Mouse (Mus musculus) left cerebral cortex, adult 2 months (tissue): ENCODE results near the gene Ip6k1. TPM values are rescaled to one million over a fixed set of nuclear protein-coding genes. Genes with fewer than 3 reads are reported as not detected.
"Not testable (repeated sequence)": the region's sequence is repeated elsewhere in the genome, so short reads cannot be mapped to it uniquely, and the experiment has no call there.

Experiments used
- DNase-seq, 2 experiments: peaks; one replicate each; pipeline ENCODE4 v3.0.0; 2021 to 2022; ENCODE audit warnings: low spot score in 2 of 2, mixed read lengths in 1 of 2; ENCODE audit errors: extremely low spot score in 1 of 2
- H3K27ac ChIP-seq: fragments of 200-600 bp; 2 replicates; pipeline ENCODE4 v1.8.1; 2022
- H3K4me3 ChIP-seq: fragments of 200-600 bp; 2 replicates; pipeline ENCODE4 v1.8.1; 2022
- CTCF ChIP-seq: fragments of 200-600 bp; IDR thresholded peaks from 2 replicates; pipeline ENCODE4 v1.8.1; 2022; ENCODE audit warnings: antibody characterized with exemption, mild to moderate bottlenecking, moderate library complexity
- intact Hi-C: fragments of 180-260 bp; cut with DNase I; formaldehyde crosslinking; loops from one replicate; pipeline ENCODE4 v1.15.1; 2025
- total RNA-seq, 2 experiments: library from RNA; stranded (reverse); gene quantifications; 2 replicates each; pipeline ENCODE4 v1.2.3; 2021

Ip6k1 gene
- total RNA-seq, 2 experiments from 2014 or later, result 205 to 207 TPM

GRCm38 (mm10) chr9:108003531-108003890 is 1.2 kb downstream of the Ip6k1 start:
- Histone ChIP-seq H3K4me3 (peak overlapping the region; percentile 75), H3K27ac (peak overlapping the region; percentile 99)
- no peak for DNase-seq
- intact Hi-C loops, result no loop called here
- no peak for TF ChIP-seq CTCF

- Histone ChIP-seq H3K27ac (no peak overlapping the region), H3K4me3 (no peak overlapping the region)
- intact Hi-C loops, result no loop called here
- DNase-seq, result no peak
- TF ChIP-seq CTCF, result no peak
Observed at GRCm38 (mm10) chr9:108008041-108008440, 5.7 kb downstream of the Ip6k1 start.

GRCm38 (mm10) chr9:108010385-108010784 is 8.1 kb downstream of the Ip6k1 start:
- intact Hi-C loops, result no loop called here
- no peak for DNase-seq
- Histone ChIP-seq H3K4me3 (no peak overlapping the region), H3K27ac (no peak overlapping the region)
- no peak for TF ChIP-seq CTCF

DNA sequence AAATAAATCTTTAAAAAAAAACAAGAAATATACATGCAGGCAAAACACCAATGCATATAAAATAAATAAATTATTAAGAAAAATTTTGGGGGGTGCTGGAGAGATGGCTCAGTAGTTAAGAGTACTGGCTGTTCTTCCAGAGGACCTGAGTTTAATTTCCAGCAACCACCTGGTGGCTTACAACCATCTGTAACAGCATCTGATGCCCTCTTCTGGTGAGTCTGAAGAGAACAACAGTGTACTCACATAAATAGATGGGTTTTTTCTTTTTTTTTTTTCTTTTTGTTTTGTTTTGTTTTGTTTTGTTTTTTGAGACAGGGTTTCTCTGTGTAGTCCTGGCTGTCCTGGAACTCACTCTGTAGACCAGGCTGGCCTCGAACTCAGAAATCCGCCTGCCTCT is 11.3 kb downstream of the Ip6k1 start:
- intact Hi-C loops, result loop anchor here (2.0 kb wide), 1 partner anchor 51 kb away; no protein-coding TSS in a partner anchor
- DNase-seq, H3K27ac ChIP-seq, H3K4me3 ChIP-seq: not testable (repeated sequence)
- peak; percentile 13 for TF ChIP-seq CTCF

GRCm38 (mm10) chr9:108017127-108017526 is 14.8 kb downstream of the Ip6k1 start:
- DNase-seq, result no peak
- intact Hi-C loops, result no loop called here

DNA sequence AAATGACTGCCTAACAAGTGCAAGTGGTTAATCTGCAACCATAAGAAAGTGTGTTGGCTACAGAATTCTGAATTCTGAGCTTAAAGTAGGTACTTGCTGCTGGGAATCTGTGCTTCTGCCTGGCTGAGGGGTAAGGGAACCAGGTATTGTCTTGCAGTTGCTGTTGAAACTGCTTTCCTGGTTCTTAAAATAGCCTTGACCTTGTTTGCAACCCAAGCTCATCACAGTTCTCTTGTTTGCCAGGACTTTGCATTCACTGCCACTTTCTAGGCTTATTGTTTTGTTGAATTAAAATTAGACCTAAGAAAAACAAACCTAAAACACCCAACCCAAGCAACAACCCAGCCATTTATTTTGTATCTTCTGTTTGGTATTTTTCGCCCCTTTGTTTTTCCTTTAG is 18.4 kb downstream of the Ip6k1 start:
- DNase-seq, result no peak
- Histone ChIP-seq H3K27ac (no peak overlapping the region; the same call in 1 of the 2 replicates), H3K4me3 (no peak overlapping the region)
- TF ChIP-seq CTCF, result no peak
- intact Hi-C loops, result no loop called here

More at GRCm38 (mm10) chr9:108017127-108017526, 14.8 kb downstream of the Ip6k1 start:
- Histone ChIP-seq H3K27ac (no peak overlapping the region), H3K4me3 (no peak overlapping the region)
- TF ChIP-seq CTCF, result no peak

GRCm38 (mm10) chr9:108023216-108023615 is 20.9 kb downstream of the Ip6k1 start:
- H3K27ac ChIP-seq, result no peak overlapping the region
- H3K4me3 ChIP-seq, result no peak overlapping the region
- no peak for DNase-seq
- intact Hi-C loops, result no loop called here
- TF ChIP-seq CTCF, result no peak

DNA sequence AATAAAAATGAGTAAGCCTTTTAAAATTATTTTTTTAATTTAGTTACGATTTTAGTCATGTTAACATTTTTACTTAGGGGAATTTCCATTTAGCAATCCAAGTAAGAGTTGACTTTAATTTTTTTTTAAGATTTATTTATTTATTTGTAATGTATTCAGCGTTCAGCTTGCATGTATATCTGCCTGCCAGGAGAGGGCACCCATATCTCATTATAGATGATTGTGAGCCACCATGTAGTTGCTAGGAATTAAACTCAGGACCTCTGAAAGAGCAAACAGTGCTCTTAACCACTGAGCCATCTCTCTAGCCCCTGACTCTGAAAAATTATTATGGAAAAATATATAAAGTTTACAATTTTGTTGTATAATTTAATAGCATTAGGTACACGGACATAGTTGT is 24.3 kb downstream of the Ip6k1 start:
- DNase-seq, result no peak
- TF ChIP-seq CTCF, result peak; percentile 33
- intact Hi-C loops, result no loop called here
- H3K4me3 ChIP-seq, result no peak overlapping the region
- no peak overlapping the region for H3K27ac ChIP-seq

DNA sequence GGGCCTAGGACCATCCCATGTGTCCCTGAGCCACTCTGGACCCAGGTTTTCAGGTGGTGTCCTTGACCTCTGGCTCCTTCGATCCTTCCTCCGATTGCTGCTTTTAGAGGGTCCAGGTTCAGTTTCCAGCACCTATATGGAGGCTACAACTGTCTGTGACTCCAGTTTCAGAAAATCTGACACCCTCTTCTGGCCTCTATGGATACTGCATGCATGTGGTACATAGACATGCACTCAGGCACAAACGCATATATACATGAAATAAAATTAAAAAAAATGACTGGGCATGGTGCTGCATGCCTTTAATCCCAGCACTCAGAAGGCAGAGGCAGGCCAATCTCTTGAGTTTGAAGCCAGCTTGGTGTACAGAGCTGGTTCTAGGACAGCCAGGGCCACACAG is 25.6 kb downstream of the Ip6k1 start:
- no peak for DNase-seq
- no peak overlapping the region for H3K4me3 ChIP-seq
- H3K27ac ChIP-seq, result no peak overlapping the region
- TF ChIP-seq CTCF, result peak; percentile 15
- intact Hi-C loops, result no loop called here

DNA sequence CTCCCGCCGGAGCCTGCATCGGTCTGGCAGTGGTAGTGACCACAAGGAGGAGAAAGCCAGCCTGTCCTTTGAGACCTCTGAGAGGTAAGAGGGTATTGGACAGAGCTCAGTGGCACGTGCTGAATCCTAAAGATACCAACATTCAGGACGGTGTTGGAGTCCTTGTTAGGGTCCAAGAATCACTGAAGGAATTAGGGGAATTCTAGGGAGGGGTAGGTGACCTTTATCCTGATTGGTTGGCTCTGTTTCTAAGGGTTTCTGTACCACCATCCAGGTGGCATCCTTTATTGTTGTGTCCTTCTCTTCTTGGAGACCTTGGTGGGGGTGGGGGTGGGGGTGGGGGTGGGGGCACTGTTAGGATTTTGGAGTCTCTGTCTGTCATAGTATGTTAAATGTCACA is 29.8 kb downstream of the Ip6k1 start:
- no peak for TF ChIP-seq CTCF
- intact Hi-C loops, result no loop called here
- DNase-seq, result no peak
- no peak overlapping the region for H3K4me3 ChIP-seq
- no peak overlapping the region for H3K27ac ChIP-seq

GRCm38 (mm10) chr9:108035331-108036156 is 33.2 kb downstream of the Ip6k1 start:
- no peak for DNase-seq
- H3K27ac ChIP-seq, result no peak overlapping the region
- intact Hi-C loops, result no loop called here
- TF ChIP-seq CTCF, result no peak
- no peak overlapping the region for H3K4me3 ChIP-seq

GRCm38 (mm10) chr9:108044751-108045492 is 42.6 kb downstream of the Ip6k1 start:
- DNase-seq, result no peak
- TF ChIP-seq CTCF, result peak; percentile 19
- Histone ChIP-seq H3K4me3 (no peak overlapping the region), H3K27ac (no peak overlapping the region)
- intact Hi-C loops, result no loop called here
